Mouse (Mus musculus) C2C12 (cell line): Measurements from ENCODE around the gene Dner.

Experiments
- CTCF ChIP-seq: IDR thresholded peaks from one replicate; pipeline ENCODE4 v1.5.1; 2011; ENCODE audit not compliant: control insufficient read depth, insufficient read depth, insufficient read length
- MAX ChIP-seq: IDR thresholded peaks from one replicate; pipeline ENCODE4 v1.6.1; 2011; ENCODE audit warnings: mild to moderate bottlenecking, control low read depth
- MYOG ChIP-seq: IDR thresholded peaks from one replicate; pipeline ENCODE4 v1.6.1; 2011; ENCODE audit not compliant: control insufficient read depth, insufficient read length; ENCODE audit errors: extremely low read depth
- USF1 ChIP-seq: IDR thresholded peaks from one replicate; pipeline ENCODE4 v1.6.1; 2011; ENCODE audit warnings: low read depth, mild to moderate bottlenecking, control low read depth, moderate library complexity

DNA sequence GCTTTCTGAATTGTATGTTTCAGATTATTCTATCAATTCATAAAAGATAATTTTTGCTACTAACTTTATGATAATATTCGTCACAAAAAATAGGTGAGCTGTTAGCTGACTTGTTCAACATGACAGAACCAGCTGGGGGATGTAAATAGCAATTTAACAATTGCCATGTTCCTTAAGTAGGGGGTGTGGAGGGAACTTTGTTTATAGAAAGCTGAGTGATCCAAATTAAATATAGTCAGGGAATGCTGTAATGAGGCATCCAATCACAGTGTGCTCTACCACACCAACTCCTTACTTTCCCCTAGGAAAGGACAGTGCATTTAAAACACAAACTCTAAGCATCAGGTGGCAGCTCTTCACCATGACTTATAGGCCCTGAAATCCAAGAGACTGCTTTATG, 313.3 kb downstream of the Dner start:
- no peak for TF ChIP-seq CTCF
- TF ChIP-seq MYOG, result no peak
- no peak for TF ChIP-seq USF1
- no peak for TF ChIP-seq MAX
